Mouse (Mus musculus) midbrain, embryonic 14.5 days (tissue): ENCODE data around the gene Miga2. TPM values are rescaled to one million over a fixed set of nuclear protein-coding genes. Genes with fewer than 3 reads are reported as not detected.

Experiments used
- ATAC-seq: fragments of 200-750 bp; cut with Nextera tagmentation; 2 replicates; pipeline ENCODE4 v1.8.0; 2017; ENCODE audit warnings: moderate number of reproducible peaks, moderate library complexity; ENCODE audit not compliant: low FRiP score, low TSS enrichment
- DNase-seq: peaks from one replicate; pipeline ENCODE4 v3.0.0-alpha.2; 2015
- H3K27ac ChIP-seq: fragments of 300-500 bp; sonication (generic); replicated peaks from 2 replicates; pipeline ENCODE4 v1.5.1; 2014; ENCODE audit warnings: mild to moderate bottlenecking, low read depth, low read length, moderate library complexity
- H3K27me3 ChIP-seq: fragments of 300-500 bp; sonication (generic); 2 replicates; pipeline ENCODE4 v1.6.1; 2014; ENCODE audit warnings: low read length, control low read depth, mixed read lengths; ENCODE audit not compliant: control insufficient read depth, insufficient read depth
- H3K36me3 ChIP-seq: fragments of 300-500 bp; sonication (generic); 2 replicates; pipeline ENCODE4 v1.6.1; 2014; ENCODE audit warnings: low read length, control low read depth; ENCODE audit not compliant: control insufficient read depth, insufficient read depth
- H3K4me1 ChIP-seq: fragments of 300-500 bp; sonication (generic); 2 replicates; pipeline ENCODE4 v1.6.1; 2014; ENCODE audit warnings: mild to moderate bottlenecking, antibody characterized with exemption, low read length, control low read depth; ENCODE audit not compliant: control insufficient read depth, insufficient read depth
- H3K4me2 ChIP-seq: fragments of 300-500 bp; sonication (generic); 2 replicates; pipeline ENCODE4 v1.6.1; 2014; ENCODE audit warnings: mild to moderate bottlenecking, low read length, moderate library complexity
- H3K4me3 ChIP-seq: fragments of 300-500 bp; sonication (generic); replicated peaks from 2 replicates; pipeline ENCODE4 v1.5.1; 2014; ENCODE audit warnings: low read depth, low read length
- H3K9ac ChIP-seq: fragments of 300-500 bp; sonication (generic); replicated peaks from 2 replicates; pipeline ENCODE4 v1.6.1; 2014; ENCODE audit warnings: mild to moderate bottlenecking, low read length, moderate library complexity
- H3K9me3 ChIP-seq: fragments of 300-500 bp; sonication (generic); 2 replicates; pipeline ENCODE4 v1.6.1; 2016; ENCODE audit warnings: low read length, control low read depth, mixed read lengths; ENCODE audit not compliant: control insufficient read depth
- WGBS: fragments of 180-500 bp; shearing (Covaris S2); extraction: QIAGEN DNeasy Blood & Tissue Kit; methylation state at CpG from one replicate; pipeline ENCODE4 v1.1.7; 2014; 5-methylcytosine and 5-hydroxymethylcytosine counted together
- polyA plus RNA-seq: library from polyadenylated mRNA; unstranded; fragments of >200 nt; fragmentation: Nextera tagmentation; extraction: Ambion mirVana; gene quantifications from 2 replicates; pipeline ENCODE4 v1.2.1, GENCODE M21; 2014

Gene Miga2
- polyA plus RNA-seq, 1 experiment from 2014 or later = 26.1 TPM

GRCm38 (mm10) chr2:30386913-30387312 is 22.9 kb downstream of the Miga2 start:
- peaks cover 4% of the 10 kb centered on the region; the same call in 1 of the 2 replicates for H3K4me1 ChIP-seq
- no peak for ATAC-seq
- H3K27me3 ChIP-seq = no peaks in the 10 kb centered on the region
- WGBS = 88% methylated on average over 9 of the region's 9 CpGs
- no peak overlapping the region for H3K4me2 ChIP-seq
- H3K9me3 ChIP-seq = no peaks in the 10 kb centered on the region
- peaks cover 38% of the 10 kb centered on the region for H3K36me3 ChIP-seq
- H3K4me3 ChIP-seq = no peak overlapping the region
- DNase-seq = no peak
- H3K27ac ChIP-seq = no peak overlapping the region
- no peak overlapping the region for H3K9ac ChIP-seq

- Histone ChIP-seq H3K27me3 (no peaks in the 10 kb centered on the region), H3K36me3 (peaks cover 19% of the 10 kb centered on the region), H3K27ac (no peak overlapping the region), H3K4me2 (no peak overlapping the region), H3K9me3 (no peaks in the 10 kb centered on the region), H3K9ac (no peak overlapping the region), H3K4me3 (no peak overlapping the region), H3K4me1 (peaks cover 12% of the 10 kb centered on the region)
- DNase-seq (no peak), ATAC-seq (no peak)
- 87% methylated on average over 2 of the region's 2 CpGs for WGBS
Observed at GRCm38 (mm10) chr2:30389000-30389399, 25.0 kb downstream of the Miga2 start.

GRCm38 (mm10) chr2:30392114-30392576 is 28.1 kb downstream of the Miga2 start, which contains the start of gene Dolpp1:
Gene Dolpp1 (plus strand): TSS chr2:30392254.
- Histone ChIP-seq H3K4me1 (peaks cover 12% of the 10 kb centered on the region), H3K27me3 (no peaks in the 10 kb centered on the region), H3K9ac (peak within 1 kb of the TSS; percentile 72), H3K9me3 (no peaks in the 10 kb centered on the region), H3K4me2 (peak within 1 kb of the TSS; percentile 98), H3K36me3 (peaks cover 21% of the 10 kb centered on the region), H3K4me3 (peak within 1 kb of the TSS; percentile 82), H3K27ac (peak within 1 kb of the TSS; percentile 93)
- ATAC-seq = peak; percentile 98
- WGBS = under 1% methylated on average over 40 of the region's 40 CpGs
- DNase-seq = peak; percentile 98

GRCm38 (mm10) chr2:30392577-30393369 is 28.7 kb downstream of the Miga2 start:
- Histone ChIP-seq H3K9me3 (no peaks in the 10 kb centered on the region), H3K27me3 (no peaks in the 10 kb centered on the region), H3K9ac (peak overlapping the region; percentile 72), H3K36me3 (peaks cover 27% of the 10 kb centered on the region), H3K4me1 (peaks cover 12% of the 10 kb centered on the region), H3K27ac (peak overlapping the region; percentile 93), H3K4me2 (peak overlapping the region; percentile 98), H3K4me3 (peak overlapping the region; percentile 82)
- under 1% methylated on average over 52 of the region's 54 CpGs for WGBS
- DNase-seq (peak; percentile 95), ATAC-seq (peak; percentile 78)

GRCm38 (mm10) chr2:30393370-30393656 is 29.3 kb downstream of the Miga2 start:
- Histone ChIP-seq H3K9ac (peak overlapping the region; percentile 72), H3K27me3 (no peaks in the 10 kb centered on the region), H3K4me2 (peak overlapping the region; percentile 98), H3K9me3 (no peaks in the 10 kb centered on the region), H3K4me3 (peak overlapping the region; percentile 82), H3K4me1 (peaks cover 12% of the 10 kb centered on the region), H3K27ac (peak overlapping the region; percentile 93), H3K36me3 (peaks cover 33% of the 10 kb centered on the region)
- ATAC-seq (no peak), DNase-seq (no peak)
- 80% methylated on average over 1 of the region's 1 CpGs for WGBS

GRCm38 (mm10) chr2:30395757-30396156 is 31.7 kb downstream of the Miga2 start:
- peaks cover 24% of the 10 kb centered on the region for H3K4me1 ChIP-seq
- H3K4me2 ChIP-seq = no peak overlapping the region
- DNase-seq (no peak), ATAC-seq (no peak)
- no peaks in the 10 kb centered on the region for H3K9me3 ChIP-seq
- no peak overlapping the region for H3K4me3 ChIP-seq
- H3K9ac ChIP-seq = no peak overlapping the region
- peaks cover 56% of the 10 kb centered on the region for H3K36me3 ChIP-seq
- no peak overlapping the region for H3K27ac ChIP-seq
- H3K27me3 ChIP-seq = no peaks in the 10 kb centered on the region
- 95% methylated on average over 7 of the region's 7 CpGs for WGBS

- H3K27ac ChIP-seq = no peak overlapping the region
- no peak overlapping the region for H3K9ac ChIP-seq
- no peaks in the 10 kb centered on the region for H3K27me3 ChIP-seq
- ATAC-seq (no peak), DNase-seq (no peak)
- peaks cover 59% of the 10 kb centered on the region for H3K36me3 ChIP-seq
- no peaks in the 10 kb centered on the region for H3K9me3 ChIP-seq
- no peak overlapping the region for H3K4me2 ChIP-seq
- 91% methylated on average over 7 of the region's 7 CpGs for WGBS
- no peak overlapping the region for H3K4me3 ChIP-seq
- peaks cover 24% of the 10 kb centered on the region for H3K4me1 ChIP-seq
Observed at GRCm38 (mm10) chr2:30396246-30396645, 32.2 kb downstream of the Miga2 start.

GRCm38 (mm10) chr2:30397986-30398512 is 34.0 kb downstream of the Miga2 start:
- Histone ChIP-seq H3K4me3 (no peak overlapping the region), H3K9ac (no peak overlapping the region), H3K27me3 (no peaks in the 10 kb centered on the region), H3K27ac (no peak overlapping the region), H3K36me3 (peaks cover 77% of the 10 kb centered on the region), H3K4me2 (no peak overlapping the region), H3K4me1 (peaks cover 20% of the 10 kb centered on the region), H3K9me3 (no peaks in the 10 kb centered on the region)
- no peak for ATAC-seq
- WGBS = 28% methylated on average over 10 of the region's 10 CpGs
- DNase-seq = peak; percentile 26
